Comparison of ENCODE assay signal across 7 mouse cellular contexts in the genomic region with DNA sequence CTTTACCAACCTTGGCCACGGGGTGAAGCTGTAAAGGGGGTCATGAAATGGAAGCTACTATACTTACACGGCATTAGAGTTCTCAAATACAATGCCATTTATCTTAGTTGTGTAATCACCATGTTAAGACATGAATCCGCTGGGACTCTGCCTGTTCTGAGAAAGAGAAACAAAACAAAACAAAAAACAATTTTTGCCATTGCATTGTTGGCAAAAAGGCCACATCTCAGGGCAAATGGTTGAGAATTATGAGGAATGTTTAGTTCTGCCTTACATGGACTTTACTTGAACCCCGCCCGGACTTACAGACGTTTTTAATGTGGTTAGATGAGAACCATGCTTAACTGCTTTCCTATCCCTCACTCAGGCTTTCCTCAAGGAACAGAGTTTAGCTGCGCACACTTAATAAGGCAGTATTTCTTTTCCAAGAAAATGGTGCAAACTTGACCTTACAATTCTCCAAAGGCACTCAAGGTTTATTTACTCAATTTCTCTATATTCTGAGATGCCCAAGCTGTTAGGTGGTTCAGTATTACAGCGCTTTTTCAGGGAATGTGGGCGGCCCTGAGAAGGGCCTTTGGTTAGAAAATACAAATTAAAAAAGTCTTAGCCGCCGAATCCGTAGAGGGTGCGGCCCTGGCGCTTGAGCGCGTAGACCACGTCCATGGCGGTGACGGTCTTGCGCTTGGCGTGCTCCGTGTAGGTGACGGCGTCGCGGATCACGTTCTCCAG. TPM values are rescaled to one million over a fixed set of nuclear protein-coding genes. Genes with fewer than 3 reads are reported as not detected.
DNase-seq lines count a peak whose midpoint lies in the region; ATAC-seq and TF ChIP-seq lines count a peak whose summit lies in the region.

No protein-coding gene starts in this region.

- H3K9me3 ChIP-seq in neural tube, embryonic 11.5 days (ENCODE audit: control insufficient read depth, low read length) = no peaks in the 10 kb centered on the region
- no peaks in the 10 kb centered on the region for H3K9me3 ChIP-seq in forebrain, postnatal 0 days (ENCODE audit: low read length)
- H3K9me3 ChIP-seq in liver, embryonic 15.5 days (replicated peaks) = no peaks in the 10 kb centered on the region

- no peaks in the 10 kb centered on the region for H3K27me3 ChIP-seq in neural tube, embryonic 11.5 days (ENCODE audit: control insufficient read depth, insufficient read depth, low read length)
- no peaks in the 10 kb centered on the region for H3K27me3 ChIP-seq in forebrain, postnatal 0 days (ENCODE audit: insufficient read depth, low read length)
- H3K27me3 ChIP-seq in liver, embryonic 15.5 days = no peaks in the 10 kb centered on the region

- H3K4me2 ChIP-seq in neural tube, embryonic 11.5 days (ENCODE audit: low read depth) = peak overlapping the region; percentile 70
- peak overlapping the region; percentile 77 for H3K4me2 ChIP-seq in forebrain, postnatal 0 days (ENCODE audit: low read depth)
- peak overlapping the region; percentile 87 for H3K4me2 ChIP-seq in liver, embryonic 15.5 days

- WGBS in neural tube, embryonic 11.5 days = 2% methylated on average over 20 of the region's 27 CpGs
- WGBS in forebrain, postnatal 0 days = 2% methylated on average over 19 of the region's 27 CpGs
- WGBS in liver, embryonic 15.5 days (ENCODE audit: insufficient replicate concordance) = under 1% methylated on average over 26 of the region's 27 CpGs

- H3K36me3 ChIP-seq in neural tube, embryonic 11.5 days (ENCODE audit: control insufficient read depth, insufficient read depth, low read length) = no peaks in the 10 kb centered on the region
- H3K36me3 ChIP-seq in forebrain, postnatal 0 days (ENCODE audit: insufficient read depth) = no peaks in the 10 kb centered on the region
- no peaks in the 10 kb centered on the region for H3K36me3 ChIP-seq in liver, embryonic 15.5 days (replicated peaks)

- peak; percentile 1; the same call in 1 of the 2 replicates for ATAC-seq in neural tube, embryonic 11.5 days (ENCODE audit: insufficient read depth, low FRiP score, low TSS enrichment)
- peak; percentile 28 for ATAC-seq in forebrain, postnatal 0 days
- ATAC-seq in liver, embryonic 15.5 days (ENCODE audit: insufficient read depth) = no peak

- peak overlapping the region; percentile 50 for H3K4me3 ChIP-seq in neural tube, embryonic 11.5 days (ENCODE audit: low read depth, low read length)
- H3K4me3 ChIP-seq in bone marrow macrophage, adult 2 months (ENCODE audit: insufficient read depth, low read length) = peak overlapping the region; percentile 58
- peak overlapping the region; percentile 52 for H3K4me3 ChIP-seq in forebrain, postnatal 0 days (ENCODE audit: low read depth, low read length)
- peak overlapping the region; percentile 61 for H3K4me3 ChIP-seq in liver, embryonic 15.5 days (replicated peaks)

- no peak for TF ChIP-seq POLR2A in bone marrow macrophage, adult 2 months (IDR thresholded peaks at IDR 0.05; ENCODE audit: borderline replicate concordance, low read depth, low read length)

- peak overlapping the region; percentile 72 for H3K27ac ChIP-seq in neural tube, embryonic 11.5 days (ENCODE audit: low read depth, low read length)
- peak overlapping the region; percentile 40 for H3K27ac ChIP-seq in bone marrow macrophage, adult 2 months (ENCODE audit: insufficient read depth, low read depth, low read length)
- peak overlapping the region; percentile 83 for H3K27ac ChIP-seq in forebrain, postnatal 0 days (ENCODE audit: low read depth, low read length)
- peak overlapping the region; percentile 99 for H3K27ac ChIP-seq in liver, embryonic 15.5 days (replicated peaks)

- no peak for TF ChIP-seq CTCF in bone marrow macrophage, adult 2 months (IDR thresholded peaks at IDR 0.05; ENCODE audit: low read depth, low read length)
- peak; percentile 47 for TF ChIP-seq CTCF in forebrain, postnatal 0 days (IDR thresholded peaks at IDR 0.05; ENCODE audit: low read depth)

- DNase-seq in neural tube, embryonic 11.5 days (ENCODE audit: low spot score) = peak; percentile 41
- no peak for DNase-seq in neural tube, embryonic 10.5 days (ENCODE audit: extremely low spot score, low spot score)
- DNase-seq in forebrain, postnatal 0 days = peak; percentile 56
- DNase-seq in yolk sac, embryonic 10.5 days (ENCODE audit: low spot score) = peak; percentile 39
- no peak for DNase-seq in kidney, postnatal 25 days

- H3K4me1 ChIP-seq in neural tube, embryonic 11.5 days (ENCODE audit: control insufficient read depth, insufficient read depth, low read length) = peaks cover 3% of the 10 kb centered on the region; the same call in 1 of the 2 replicates
- H3K4me1 ChIP-seq in bone marrow macrophage, adult 2 months (ENCODE audit: control insufficient read depth, insufficient read depth, low read length) = peaks cover 25% of the 10 kb centered on the region
- H3K4me1 ChIP-seq in forebrain, postnatal 0 days (ENCODE audit: insufficient read depth) = peaks cover 17% of the 10 kb centered on the region
- H3K4me1 ChIP-seq in liver, embryonic 15.5 days (replicated peaks) = peaks cover 71% of the 10 kb centered on the region

- H3K9ac ChIP-seq in neural tube, embryonic 11.5 days (ENCODE audit: low read length) = peak overlapping the region; percentile 57
- peak overlapping the region; percentile 57 for H3K9ac ChIP-seq in forebrain, postnatal 0 days
- H3K9ac ChIP-seq in liver, embryonic 15.5 days = peak overlapping the region; percentile 60

RNA-seq across cellular contexts. Expression of a gene that starts 0.6 kb away (rescaled TPM):
- polyA plus RNA-seq in neural tube, embryonic 11.5 days (2014; fragmentation: Nextera tagmentation; extraction: Ambion mirVana) = not detected in 2 replicates
- not detected in 2 replicates for polyA plus RNA-seq in bone marrow macrophage, adult 2 months (2012; ENCODE audit: insufficient read depth, insufficient read length, missing spikeins)
- 303 and 421 TPM in 2 replicates for total RNA-seq in forebrain, postnatal 0 days (2014; rRNA removed)
- 0.64 TPM in 1 of 2 replicates, not detected in the other for polyA plus RNA-seq in forebrain, postnatal 0 days (2015; fragmentation: Nextera tagmentation; extraction: Ambion mirVana)
- polyA plus RNA-seq in liver, embryonic 15.5 days (2015; fragmentation: Nextera tagmentation; extraction: Ambion mirVana) = 0.40 TPM in 1 of 2 replicates, not detected in the other

RNA-seq across cellular contexts. Expression of a gene that starts 1.8 kb away (rescaled TPM):
- 2.3 and 4.3 TPM in 2 replicates for polyA plus RNA-seq in neural tube, embryonic 11.5 days (2014; fragmentation: Nextera tagmentation; extraction: Ambion mirVana)
- not detected in 2 replicates for polyA plus RNA-seq in bone marrow macrophage, adult 2 months (2012; ENCODE audit: insufficient read depth, insufficient read length, missing spikeins)
- 483 and 512 TPM in 2 replicates for total RNA-seq in forebrain, postnatal 0 days (2014; rRNA removed)
- 1.2 and 2.2 TPM in 2 replicates for polyA plus RNA-seq in forebrain, postnatal 0 days (2015; fragmentation: Nextera tagmentation; extraction: Ambion mirVana)
- 6.4 and 7.6 TPM in 2 replicates for polyA plus RNA-seq in liver, embryonic 15.5 days (2015; fragmentation: Nextera tagmentation; extraction: Ambion mirVana)

RNA-seq across cellular contexts. Expression of a gene that starts 3.1 kb away (rescaled TPM):
- polyA plus RNA-seq in neural tube, embryonic 11.5 days (2014; fragmentation: Nextera tagmentation; extraction: Ambion mirVana) = 1.1 and 3.6 TPM in 2 replicates
- polyA plus RNA-seq in bone marrow macrophage, adult 2 months (2012; ENCODE audit: insufficient read depth, insufficient read length, missing spikeins) = not detected in 2 replicates
- 195 and 202 TPM in 2 replicates for total RNA-seq in forebrain, postnatal 0 days (2014; rRNA removed)
- 0.36 and 0.40 TPM in 2 replicates for polyA plus RNA-seq in forebrain, postnatal 0 days (2015; fragmentation: Nextera tagmentation; extraction: Ambion mirVana)
- polyA plus RNA-seq in liver, embryonic 15.5 days (2015; fragmentation: Nextera tagmentation; extraction: Ambion mirVana) = 3.5 and 4.3 TPM in 2 replicates

RNA-seq across cellular contexts. Expression of a gene that starts 3.6 kb away (rescaled TPM):
- polyA plus RNA-seq in neural tube, embryonic 11.5 days (2014; fragmentation: Nextera tagmentation; extraction: Ambion mirVana) = 4.3 and 9.0 TPM in 2 replicates
- 4.5 and 5.1 TPM in 2 replicates for polyA plus RNA-seq in bone marrow macrophage, adult 2 months (2012; ENCODE audit: insufficient read depth, insufficient read length, missing spikeins)
- total RNA-seq in forebrain, postnatal 0 days (2014; rRNA removed) = 184 and 254 TPM in 2 replicates
- 1.8 and 3.0 TPM in 2 replicates for polyA plus RNA-seq in forebrain, postnatal 0 days (2015; fragmentation: Nextera tagmentation; extraction: Ambion mirVana)
- 2.7 and 4.1 TPM in 2 replicates for polyA plus RNA-seq in liver, embryonic 15.5 days (2015; fragmentation: Nextera tagmentation; extraction: Ambion mirVana)

RNA-seq across cellular contexts. Expression of a gene that starts 8.3 kb away (rescaled TPM):
- polyA plus RNA-seq in neural tube, embryonic 11.5 days (2014; fragmentation: Nextera tagmentation; extraction: Ambion mirVana) = 6.2 and 8.4 TPM in 2 replicates
- polyA plus RNA-seq in bone marrow macrophage, adult 2 months (2012; ENCODE audit: insufficient read depth, insufficient read length, missing spikeins) = 2.1 and 4.8 TPM in 2 replicates
- 229 and 254 TPM in 2 replicates for total RNA-seq in forebrain, postnatal 0 days (2014; rRNA removed)
- 0.25 and 0.67 TPM in 2 replicates for polyA plus RNA-seq in forebrain, postnatal 0 days (2015; fragmentation: Nextera tagmentation; extraction: Ambion mirVana)
- 13.6 and 15.4 TPM in 2 replicates for polyA plus RNA-seq in liver, embryonic 15.5 days (2015; fragmentation: Nextera tagmentation; extraction: Ambion mirVana)

Comparison
In these comparisons a context has a peak if more than half of its experiments do, and no peak if none do; other contexts are left out.
1. DNase-seq: peak in neural tube, embryonic 11.5 days (single experiment), forebrain, postnatal 0 days (single experiment) and yolk sac, embryonic 10.5 days (single experiment); none in neural tube, embryonic 10.5 days (single experiment) and kidney, postnatal 25 days (0 of 2).
2. H3K27ac ChIP-seq: peak in every context shown above with its lines; median percentile 99 in liver, embryonic 15.5 days; 83 in forebrain, postnatal 0 days; 72 in neural tube, embryonic 11.5 days; 40 in bone marrow macrophage, adult 2 months.
3. Peak in every context shown above with its lines, with median percentiles within 50 percentile points of each other: H3K4me2 ChIP-seq, H3K4me3 ChIP-seq and H3K9ac ChIP-seq.